Mouse (Mus musculus): ENCODE measurements at regions not wholly inside any gene's neighbourhood (a gene's known extent, or its start where the extent isn't known, plus 50 kb on each side); places are given as distances from the start of the nearest gene placed in this dataset.

GRCm38 (mm10) chr1:60639536-60639935 is 72.6 kb upstream of the Raph1 start:
- ChIA-PET POLR2A (no interaction called here), CTCF (no interaction called here)

DNA sequence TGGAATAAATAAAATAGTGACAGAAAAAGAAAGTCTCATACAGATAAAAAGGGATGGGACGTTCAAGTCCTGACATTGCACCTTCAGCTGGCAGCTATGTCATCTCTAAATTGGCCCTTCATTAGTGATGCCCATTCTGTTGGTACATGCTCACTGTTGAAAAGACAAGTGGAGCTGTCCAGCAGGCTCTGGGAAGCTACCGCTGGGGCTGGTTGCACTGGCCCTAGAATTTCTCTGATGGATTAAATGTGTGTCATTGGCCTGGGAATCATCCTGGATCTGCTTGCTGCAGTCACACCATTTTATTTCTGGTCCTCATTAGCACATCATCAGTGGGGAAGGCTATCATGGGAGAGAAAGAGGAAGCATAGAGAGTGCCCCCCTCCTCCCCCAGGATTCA is 72.2 kb upstream of the Raph1 start:
- POLR2A ChIA-PET, result no interaction called here
- CTCF ChIA-PET, result no interaction called here

DNA sequence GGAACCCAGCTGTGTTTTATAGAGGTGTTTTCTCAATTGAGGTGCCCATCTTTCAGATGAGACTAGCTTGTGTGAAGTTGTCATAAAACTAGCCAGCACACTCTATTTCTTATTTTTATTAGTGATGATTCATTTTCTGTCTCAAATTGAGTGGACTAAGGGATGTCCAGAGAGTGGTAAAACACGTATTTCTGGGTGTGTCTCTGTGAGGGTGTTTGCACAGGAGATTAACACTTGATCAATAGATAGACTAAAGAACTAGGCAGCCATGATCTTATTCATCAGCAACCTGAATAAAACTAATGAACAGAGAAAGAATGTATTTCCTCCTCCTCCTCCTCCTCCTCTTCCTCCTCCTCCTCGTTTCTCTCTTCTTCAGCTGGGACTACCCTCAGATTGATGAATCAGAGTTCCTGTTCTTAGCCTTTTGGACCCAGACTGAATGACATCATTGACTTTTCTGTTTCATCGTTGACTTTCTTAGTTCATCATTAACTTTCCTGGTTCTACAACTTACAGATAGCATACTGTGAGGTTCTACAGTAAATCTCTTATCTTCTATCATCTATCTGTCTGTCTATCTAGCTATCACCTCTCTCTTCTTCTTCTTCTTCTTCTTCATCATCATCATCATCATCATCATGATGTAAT is 70.0 kb upstream of the Raph1 start:
- ChIA-PET CTCF (no interaction called here), POLR2A (no interaction called here)

DNA sequence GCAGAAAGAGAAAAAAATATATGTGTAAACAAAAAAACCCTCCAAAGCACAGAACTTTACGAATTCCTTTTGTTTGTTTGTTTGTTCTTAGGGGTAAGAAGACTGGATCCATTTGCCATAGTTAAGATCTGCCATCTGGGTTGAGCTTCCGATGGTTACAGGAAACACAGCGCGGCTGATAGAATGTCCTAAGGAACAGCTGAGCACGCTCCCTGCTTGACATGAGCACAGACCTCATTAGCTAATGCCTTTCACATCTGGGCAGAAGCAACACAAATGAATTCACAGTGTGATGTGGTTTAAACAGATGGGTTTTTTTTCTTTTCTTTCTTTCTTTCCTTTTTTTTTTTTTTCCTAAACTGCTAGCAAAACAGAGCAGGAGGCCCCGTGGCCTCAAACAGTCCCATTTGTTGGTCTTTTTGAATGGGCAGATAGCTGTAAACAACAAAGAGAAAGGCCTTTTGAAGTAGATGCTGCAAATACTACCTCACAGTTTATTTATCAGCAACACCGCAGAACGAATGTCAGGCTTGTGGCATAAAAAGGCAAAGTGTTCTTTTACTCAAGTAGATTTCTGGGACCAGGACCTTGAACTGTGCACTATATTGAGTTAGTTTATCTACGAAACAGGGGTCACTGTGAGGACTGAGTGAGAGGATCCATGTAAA is 61.0 kb upstream of the Raph1 start:
- ChIA-PET CTCF (interaction anchor here in 1 of 4 experiments (0.6 kb wide), 1 partner anchor 38 kb away, joined by 10 read pairs; no protein-coding TSS in a partner anchor), POLR2A (interaction anchor here in 2 of 4 experiments (0.7 to 1.6 kb wide), 4 partner anchors 10 to 369 kb away, joined by 3 to 4 read pairs (median 3); no protein-coding TSS in a partner anchor)

GRCm38 (mm10) chr1:60627367-60627766 is 60.5 kb upstream of the Raph1 start:
- ChIA-PET POLR2A (interaction anchor here in 1 of 4 experiments (0.9 to 1.6 kb wide), 3 partner anchors 9 to 229 kb away, joined by 3 to 4 read pairs (median 3); no protein-coding TSS in a partner anchor), CTCF (interaction anchor here in 1 of 4 experiments (0.6 kb wide), 1 partner anchor 37 kb away, joined by 10 read pairs; no protein-coding TSS in a partner anchor)

GRCm38 (mm10) chr1:60625698-60626486 is 59.0 kb upstream of the Raph1 start:
- ChIA-PET CTCF (interaction anchor here in 1 of 4 experiments (0.6 kb wide), 1 partner anchor 111 kb away, joined by 8 read pairs; no protein-coding TSS in a partner anchor), POLR2A (interaction anchor here in 2 of 4 experiments (0.6 to 1.6 kb wide), 4 partner anchors 8 to 231 kb away, joined by 3 to 4 read pairs (median 3); no protein-coding TSS in a partner anchor)

DNA sequence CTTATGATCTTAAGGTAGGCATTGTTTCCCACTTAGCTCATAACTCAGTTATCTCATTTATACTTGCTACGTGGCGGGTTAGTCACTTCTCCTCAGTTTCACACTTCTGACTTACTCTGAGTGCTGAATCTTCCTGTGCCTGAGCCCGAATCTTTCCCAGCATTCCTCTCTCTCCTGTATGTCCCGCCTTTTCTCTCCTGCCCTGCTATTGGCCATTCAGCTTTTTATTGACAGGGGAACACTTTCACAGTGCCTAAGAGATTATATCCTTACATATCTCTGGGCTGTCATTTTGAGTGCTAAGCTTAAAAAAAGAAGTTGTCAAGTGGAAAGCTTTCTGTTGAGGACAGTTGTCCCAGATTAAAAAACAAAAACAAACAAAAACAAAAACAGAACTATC is 57.3 kb upstream of the Raph1 start:
- POLR2A ChIA-PET, result interaction anchor here in 1 of 4 experiments (0.9 to 1.3 kb wide), 2 partner anchors 227 to 232 kb away, joined by 3 read pairs; no protein-coding TSS in a partner anchor
- CTCF ChIA-PET, result interaction anchor here in 1 of 4 experiments (0.8 kb wide), 1 partner anchor 234 kb away, joined by 5 read pairs; no protein-coding TSS in a partner anchor

DNA sequence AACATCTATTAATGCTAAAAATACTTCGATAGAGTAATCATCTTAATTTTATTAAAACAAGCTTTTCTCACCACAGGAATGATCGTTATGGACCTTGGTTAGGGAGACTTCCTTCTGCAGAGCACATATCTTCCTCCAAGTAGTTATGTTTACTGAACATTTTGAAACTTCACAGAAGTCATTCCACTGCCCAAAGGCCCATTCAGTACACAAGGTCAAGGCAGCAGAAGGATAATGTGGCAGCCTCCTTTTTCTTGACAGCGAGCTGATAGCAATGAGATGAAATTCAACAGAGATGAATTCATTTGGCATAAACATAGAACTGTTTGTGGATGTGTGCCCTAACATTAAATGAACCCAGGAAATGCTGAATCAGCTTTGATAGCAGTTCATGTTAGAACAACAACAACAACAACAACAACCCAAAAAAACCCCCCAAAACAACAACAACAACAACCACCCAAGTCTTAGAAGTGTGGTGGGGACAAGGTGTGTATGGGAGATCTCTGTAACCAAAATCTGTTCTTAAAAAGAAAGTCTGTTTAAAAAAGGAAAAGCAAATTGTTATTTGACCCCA is 56.6 kb upstream of the Raph1 start:
- ChIA-PET POLR2A (interaction anchor here in 1 of 4 experiments (0.6 to 0.9 kb wide), 2 partner anchors 232 to 280 kb away, joined by 3 read pairs; no protein-coding TSS in a partner anchor), CTCF (interaction anchor here in 1 of 4 experiments (0.5 kb wide), 1 partner anchor 583 kb away, joined by 4 read pairs; no protein-coding TSS in a partner anchor)

DNA sequence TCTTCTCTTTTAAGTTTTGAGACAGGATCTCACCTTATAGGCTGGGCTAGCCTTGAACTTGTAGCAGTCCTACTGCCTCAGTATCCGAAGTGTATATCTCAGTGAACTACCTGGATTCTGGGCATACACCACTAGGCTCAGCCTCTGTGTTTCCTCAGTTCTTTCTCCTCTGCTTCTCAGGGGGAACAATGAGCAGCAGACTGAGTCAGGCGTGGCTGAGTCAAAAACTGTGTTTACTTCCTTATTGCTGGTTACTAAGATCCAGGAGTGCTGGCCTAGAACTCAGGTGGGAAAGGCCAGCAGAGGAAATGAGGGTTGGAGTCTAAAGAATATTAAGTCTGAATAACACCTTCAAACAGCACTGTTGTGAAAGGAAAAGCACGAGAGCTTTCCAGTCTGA is 54.9 kb upstream of the Raph1 start:
- ChIA-PET CTCF (no interaction called here), POLR2A (interaction anchor here in 1 of 4 experiments (0.6 kb wide), 1 partner anchor 236 kb away, joined by 3 read pairs; no protein-coding TSS in a partner anchor)

DNA sequence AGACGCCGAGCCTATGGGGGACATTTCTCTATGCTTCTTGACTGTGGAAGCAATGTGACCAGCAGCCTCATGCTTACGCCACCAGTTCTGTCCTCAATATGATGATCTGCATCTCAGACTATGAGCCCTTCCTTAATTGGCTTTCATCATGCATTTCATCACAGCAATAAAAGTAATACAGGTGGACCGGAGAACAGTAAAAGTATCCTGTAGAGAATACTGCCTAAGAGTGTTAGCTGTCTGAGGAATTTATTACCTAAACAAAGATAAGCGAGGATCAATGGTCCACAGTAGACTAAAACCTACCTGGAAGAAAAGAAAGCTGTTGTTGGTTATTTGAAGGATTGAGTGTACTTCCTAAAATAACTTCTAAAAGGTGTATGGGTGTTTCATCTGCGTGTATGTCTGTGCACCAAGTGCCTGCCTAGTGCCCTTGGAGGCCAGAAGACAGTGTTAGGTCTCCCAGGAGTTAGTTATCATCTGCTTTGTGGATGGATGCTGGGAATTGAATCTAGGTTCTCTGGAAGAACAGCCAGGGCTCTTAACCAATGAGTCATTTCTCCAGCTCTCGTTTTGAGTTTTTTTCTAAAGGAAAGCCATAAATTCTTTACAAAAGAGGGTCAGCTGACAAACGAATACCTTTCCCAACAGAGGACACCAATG is 54.3 kb upstream of the Raph1 start:
- POLR2A ChIA-PET, result interaction anchor here in 1 of 4 experiments (0.6 kb wide), 1 partner anchor 236 kb away, joined by 3 read pairs; no protein-coding TSS in a partner anchor
- CTCF ChIA-PET, result no interaction called here

- CTCF ChIA-PET, result no interaction called here
- POLR2A ChIA-PET, result interaction anchor here in 1 of 4 experiments (0.7 kb wide), 1 partner anchor 9 kb away, joined by 3 read pairs; no protein-coding TSS in a partner anchor
These were observed 51.5 kb upstream of the Raph1 start for GRCm38 (mm10) chr1:60618389-60618788.

DNA sequence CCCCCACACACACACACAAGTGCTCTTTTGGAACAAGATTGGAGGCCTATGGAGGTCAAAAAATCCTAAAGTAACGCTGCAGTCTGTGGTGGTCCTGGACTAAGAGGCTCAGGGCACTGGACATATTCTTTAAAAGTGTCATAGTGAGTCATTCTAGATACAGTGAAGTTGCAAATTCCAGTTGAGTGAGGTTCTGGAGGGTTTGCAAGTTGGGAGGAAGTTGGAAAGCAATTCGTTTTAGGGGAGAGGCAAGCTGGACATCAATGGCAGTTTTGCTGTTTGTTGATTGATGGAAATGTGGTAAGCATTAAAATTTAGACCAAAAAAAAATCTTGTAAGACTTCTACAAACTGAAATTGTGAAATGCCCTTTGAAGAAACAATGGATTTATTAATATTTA is 50.0 kb upstream of the Raph1 start:
- CTCF ChIA-PET, result no interaction called here
- POLR2A ChIA-PET, result no interaction called here
